Mouse (Mus musculus) heart, embryonic 10.5 days (tissue): ENCODE measurements around the gene Dcst2. TPM values are rescaled to one million over a fixed set of nuclear protein-coding genes. Genes with fewer than 3 reads are reported as not detected.

ENCODE experiments used
- polyA plus RNA-seq: library from polyadenylated mRNA; unstranded; fragments of >200 nt; fragmentation: Nextera tagmentation; extraction: Ambion mirVana; gene quantifications from 2 replicates; pipeline ENCODE4 v1.2.1, GENCODE M21; 2016

The Dcst2 gene
- polyA plus RNA-seq, 1 experiment from 2014 or later: 0.05 TPM

Other genes with a start within 250 kb of the Dcst2 start
- gene Pklr, start 225.8 kb upstream of the Dcst2 start, polyA plus RNA-seq: 12.4 and 14.7 TPM in 2 replicates
- gene Hcn3, start 201.8 kb upstream of the Dcst2 start, polyA plus RNA-seq: 0.77 and 0.85 TPM in 2 replicates
- 18.4 and 32.2 TPM in 2 replicates for gene Clk2, start 197.2 kb upstream of the Dcst2 start, polyA plus RNA-seq
- gene Scamp3, start 184.5 kb upstream of the Dcst2 start, polyA plus RNA-seq: 104 and 115 TPM in 2 replicates
- 16.4 and 21.0 TPM in 2 replicates for gene Fam189b, start 178.8 kb upstream of the Dcst2 start, polyA plus RNA-seq
- gene Gba, start 159.0 kb upstream of the Dcst2 start, polyA plus RNA-seq: 44.2 and 44.6 TPM in 2 replicates
- gene Thbs3, start 146.8 kb upstream of the Dcst2 start, polyA plus RNA-seq: 18.1 and 20.0 TPM in 2 replicates
- 179 and 204 TPM in 2 replicates for gene Mtx1, start 134.9 kb upstream of the Dcst2 start, polyA plus RNA-seq
- gene Muc1, start 132.9 kb upstream of the Dcst2 start, polyA plus RNA-seq: 0.11 and 0.16 TPM in 2 replicates
- gene Krtcap2, start 116.0 kb upstream of the Dcst2 start, polyA plus RNA-seq: 244 and 260 TPM in 2 replicates
- 0.79 and 1.9 TPM in 2 replicates for gene Trim46, start 115.7 kb upstream of the Dcst2 start, polyA plus RNA-seq
- 76.7 and 86.0 TPM in 2 replicates for gene Dpm3, start 102.6 kb upstream of the Dcst2 start, polyA plus RNA-seq
- gene Slc50a1, start 91.4 kb upstream of the Dcst2 start, polyA plus RNA-seq: 39.9 and 42.4 TPM in 2 replicates
- gene Efna1, start 80.8 kb upstream of the Dcst2 start, polyA plus RNA-seq: 32.0 and 37.7 TPM in 2 replicates
- 0.71 and 2.5 TPM in 2 replicates for gene Efna3, start 39.0 kb upstream of the Dcst2 start, polyA plus RNA-seq
- gene Efna4, start 23.9 kb upstream of the Dcst2 start, polyA plus RNA-seq: 10.6 and 19.3 TPM in 2 replicates
- 41.9 and 49.0 TPM in 2 replicates for gene Adam15, start 12.0 kb upstream of the Dcst2 start, polyA plus RNA-seq
- gene Dcst1, start 3.3 kb downstream of the Dcst2 start, polyA plus RNA-seq: 0.10 and 0.11 TPM in 2 replicates
- gene Zbtb7b, start 32.8 kb downstream of the Dcst2 start, polyA plus RNA-seq: 1.4 and 1.9 TPM in 2 replicates
- not detected in 2 replicates for gene Lenep, start 40.8 kb downstream of the Dcst2 start, polyA plus RNA-seq
- gene Flad1, start 49.9 kb downstream of the Dcst2 start, polyA plus RNA-seq: 30.7 and 40.3 TPM in 2 replicates
- gene Cks1b, start 56.4 kb downstream of the Dcst2 start, polyA plus RNA-seq: 465 and 589 TPM in 2 replicates
- 72.2 and 79.5 TPM in 2 replicates for gene Shc1, start 56.5 kb downstream of the Dcst2 start, polyA plus RNA-seq
- gene Pygo2, start 68.2 kb downstream of the Dcst2 start, polyA plus RNA-seq: 28.2 and 35.9 TPM in 2 replicates
- gene Pbxip1, start 74.7 kb downstream of the Dcst2 start, polyA plus RNA-seq: 46.5 and 68.4 TPM in 2 replicates
- gene Pmvk, start 92.6 kb downstream of the Dcst2 start, polyA plus RNA-seq: 64.3 and 70.4 TPM in 2 replicates
- gene Kcnn3, start 158.2 kb downstream of the Dcst2 start, polyA plus RNA-seq: 0.58 and 1.1 TPM in 2 replicates